Mouse (Mus musculus) liver, embryonic 13.5 days (tissue): ENCODE measurements around the gene Sphkap. TPM values are rescaled to one million over a fixed set of nuclear protein-coding genes. Genes with fewer than 3 reads are reported as not detected.

Source experiments
- ATAC-seq: fragments of 200-750 bp; cut with Nextera tagmentation; 2 replicates; pipeline ENCODE4 v1.8.0; 2017; ENCODE audit warnings: low read depth, mild to moderate bottlenecking, moderate number of reproducible peaks, moderate library complexity
- DNase-seq: peaks from one replicate; pipeline ENCODE4 v3.0.0; 2022
- H3K27ac ChIP-seq: fragments of 300-500 bp; sonication (generic); 2 replicates; pipeline ENCODE4 v1.5.1; 2015; ENCODE audit warnings: moderate library complexity, mild to moderate bottlenecking, inconsistent platforms
- H3K27me3 ChIP-seq: fragments of 300-500 bp; sonication (generic); 2 replicates; pipeline ENCODE4 v1.6.1; 2015; ENCODE audit warnings: mild to moderate bottlenecking, inconsistent platforms
- H3K36me3 ChIP-seq: fragments of 300-500 bp; sonication (generic); 2 replicates; pipeline ENCODE4 v1.6.1; 2015; ENCODE audit warnings: mild to moderate bottlenecking, inconsistent platforms
- H3K4me1 ChIP-seq: fragments of 300-500 bp; sonication (generic); replicated peaks from 2 replicates; pipeline ENCODE4 v1.6.1; 2015; ENCODE audit warnings: inconsistent platforms
- H3K4me2 ChIP-seq: fragments of 300-500 bp; sonication (generic); 2 replicates; pipeline ENCODE4 v1.6.1; 2015; ENCODE audit warnings: inconsistent platforms, mild to moderate bottlenecking, moderate library complexity
- H3K4me3 ChIP-seq: fragments of 300-500 bp; sonication (generic); replicated peaks from 2 replicates; pipeline ENCODE4 v1.5.1; 2015; ENCODE audit warnings: mild to moderate bottlenecking, inconsistent platforms
- H3K9ac ChIP-seq: fragments of 300-500 bp; sonication (generic); 2 replicates; pipeline ENCODE4 v1.6.1; 2015; ENCODE audit warnings: mild to moderate bottlenecking, inconsistent platforms
- H3K9me3 ChIP-seq: fragments of 300-500 bp; sonication (generic); replicated peaks from 2 replicates; pipeline ENCODE4 v1.6.1; 2016; ENCODE audit warnings: inconsistent platforms
- WGBS: fragments of 180-500 bp; shearing (Covaris S2); methylation state at CpG from one replicate; pipeline ENCODE4 v1.1.7; 2015; ENCODE audit not compliant: insufficient replicate concordance; 5-methylcytosine and 5-hydroxymethylcytosine counted together
- polyA plus RNA-seq: library from polyadenylated mRNA; unstranded; fragments of >200 nt; fragmentation: Nextera tagmentation; extraction: Ambion mirVana; gene quantifications from 2 replicates; pipeline ENCODE4 v1.2.1, GENCODE M21; 2015

Sphkap gene
- 0.05 and 0.08 TPM in 2 replicates for polyA plus RNA-seq

- Histone ChIP-seq H3K4me2 (peak within 1 kb of the TSS; percentile 40), H3K27ac (no peak within 1 kb of the TSS), H3K9me3 (no peaks in the 10 kb centered on the region), H3K4me1 (no peaks in the 10 kb centered on the region), H3K36me3 (no peaks in the 10 kb centered on the region), H3K9ac (no peak within 1 kb of the TSS), H3K27me3 (0 out of 2 replicates have a peak, but pooled peaks cover 4% of the 10 kb centered on the region), H3K4me3 (0 out of 2 replicates have a peak within 1 kb of the TSS, but pooled peaks have one; percentile 10)
- DNase-seq = no peak
- WGBS = 3% methylated on average over 16 of the region's 16 CpGs
- ATAC-seq = no peak
Observed at GRCm38 (mm10) chr1:83408021-83408464, at the start of gene Sphkap. Gene Sphkap, minus strand, starts transcription at chr1:83408200.

- WGBS = 67% methylated on average over 5 of the region's 5 CpGs
- no peak overlapping the region for H3K9ac ChIP-seq
- no peak overlapping the region for H3K4me2 ChIP-seq
- no peaks in the 10 kb centered on the region for H3K4me1 ChIP-seq
- no peak overlapping the region for H3K27ac ChIP-seq
- H3K9me3 ChIP-seq = no peaks in the 10 kb centered on the region
- H3K4me3 ChIP-seq = no peak overlapping the region
- DNase-seq = no peak
- no peaks in the 10 kb centered on the region for H3K27me3 ChIP-seq
- ATAC-seq = no peak
- no peaks in the 10 kb centered on the region for H3K36me3 ChIP-seq
Observed at GRCm38 (mm10) chr1:83451291-83451690, 43.3 kb upstream of the Sphkap start.

- H3K4me3 ChIP-seq = no peak overlapping the region
- H3K4me2 ChIP-seq = no peak overlapping the region
- no peaks in the 10 kb centered on the region for H3K27me3 ChIP-seq
- no peak overlapping the region for H3K27ac ChIP-seq
- no peak for ATAC-seq
- H3K4me1 ChIP-seq = no peaks in the 10 kb centered on the region
- no peaks in the 10 kb centered on the region for H3K36me3 ChIP-seq
- H3K9ac ChIP-seq = no peak overlapping the region
- 94% methylated on average over 2 of the region's 2 CpGs for WGBS
- DNase-seq = no peak
- no peaks in the 10 kb centered on the region for H3K9me3 ChIP-seq
Observed at GRCm38 (mm10) chr1:83440422-83440821, 32.4 kb upstream of the Sphkap start.

DNA sequence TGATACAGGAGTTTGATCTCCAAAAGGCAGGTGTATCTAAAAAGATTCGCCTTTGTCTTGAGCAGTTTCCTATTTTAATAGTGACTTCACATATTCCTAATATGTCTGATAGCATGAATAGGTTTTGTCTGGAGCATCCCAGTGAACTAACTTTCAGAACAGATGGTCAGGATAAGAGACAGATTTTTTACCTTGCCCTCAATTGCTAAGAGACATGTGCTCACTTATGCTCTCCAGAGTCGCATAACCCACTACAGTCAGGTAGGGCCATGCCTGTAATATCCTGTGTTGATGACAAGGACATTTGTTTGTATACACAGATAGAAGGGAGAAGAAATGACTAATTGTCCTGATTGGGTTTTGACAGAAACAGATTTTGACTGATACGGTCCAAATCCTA, 25.9 kb upstream of the Sphkap start:
- H3K27ac ChIP-seq = no peak overlapping the region
- no peak for DNase-seq

GRCm38 (mm10) chr1:83429866-83430265, 21.9 kb upstream of the Sphkap start:
- no peaks in the 10 kb centered on the region for H3K36me3 ChIP-seq
- H3K4me3 ChIP-seq = no peak overlapping the region
- H3K4me1 ChIP-seq = no peaks in the 10 kb centered on the region
- no peak for DNase-seq
- H3K27me3 ChIP-seq = no peaks in the 10 kb centered on the region
- no peak overlapping the region for H3K27ac ChIP-seq
- no peaks in the 10 kb centered on the region for H3K9me3 ChIP-seq
- no peak for ATAC-seq
- H3K9ac ChIP-seq = no peak overlapping the region
- no peak overlapping the region for H3K4me2 ChIP-seq

More for the DNA sequence above, 25.9 kb upstream of the Sphkap start:
- H3K4me3 ChIP-seq = no peak overlapping the region
- H3K4me2 ChIP-seq = no peak overlapping the region
- WGBS = 78% methylated on average over 3 of the region's 3 CpGs
- H3K4me1 ChIP-seq = no peaks in the 10 kb centered on the region
- no peaks in the 10 kb centered on the region for H3K9me3 ChIP-seq
- ATAC-seq = no peak
- H3K27me3 ChIP-seq = no peaks in the 10 kb centered on the region
- no peak overlapping the region for H3K9ac ChIP-seq
- H3K36me3 ChIP-seq = no peaks in the 10 kb centered on the region

- ATAC-seq (no peak), DNase-seq (no peak)
- 0 out of 2 replicates have a peak overlapping the region, but pooled peaks have one; percentile 10 for H3K4me3 ChIP-seq
Observed at GRCm38 (mm10) chr1:83407616-83408015, 384 bp downstream of the Sphkap start.

GRCm38 (mm10) chr1:83406882-83407549, 984 bp downstream of the Sphkap start:
- H3K4me2 ChIP-seq = no peak overlapping the region
- H3K27ac ChIP-seq = no peak overlapping the region

More at GRCm38 (mm10) chr1:83407616-83408015, 384 bp downstream of the Sphkap start:
- Histone ChIP-seq H3K36me3 (no peaks in the 10 kb centered on the region), H3K4me2 (peak overlapping the region; percentile 40), H3K4me1 (no peaks in the 10 kb centered on the region), H3K9me3 (no peaks in the 10 kb centered on the region), H3K27ac (no peak overlapping the region), H3K9ac (no peak overlapping the region), H3K27me3 (0 out of 2 replicates have a peak, but pooled peaks cover 4% of the 10 kb centered on the region)
- 5% methylated on average over 11 of the region's 11 CpGs for WGBS

GRCm38 (mm10) chr1:83401079-83401478, 6.9 kb downstream of the Sphkap start:
- H3K9ac ChIP-seq = no peak overlapping the region
- 71% methylated on average over 1 of the region's 1 CpGs for WGBS
- ATAC-seq (no peak), DNase-seq (no peak)
- no peaks in the 10 kb centered on the region for H3K4me1 ChIP-seq
- no peaks in the 10 kb centered on the region for H3K27me3 ChIP-seq
- H3K4me3 ChIP-seq = no peak overlapping the region
- no peak overlapping the region for H3K27ac ChIP-seq
- H3K4me2 ChIP-seq = no peak overlapping the region
- no peaks in the 10 kb centered on the region for H3K36me3 ChIP-seq
- H3K9me3 ChIP-seq = no peaks in the 10 kb centered on the region

More at GRCm38 (mm10) chr1:83406882-83407549, 984 bp downstream of the Sphkap start:
- Histone ChIP-seq H3K4me3 (no peak overlapping the region), H3K27me3 (0 out of 2 replicates have a peak, but pooled peaks cover 4% of the 10 kb centered on the region), H3K4me1 (no peaks in the 10 kb centered on the region), H3K9ac (no peak overlapping the region), H3K9me3 (no peaks in the 10 kb centered on the region), H3K36me3 (no peaks in the 10 kb centered on the region)
- DNase-seq = no peak
- WGBS = 5% methylated on average over 8 of the region's 8 CpGs
- no peak for ATAC-seq

DNA sequence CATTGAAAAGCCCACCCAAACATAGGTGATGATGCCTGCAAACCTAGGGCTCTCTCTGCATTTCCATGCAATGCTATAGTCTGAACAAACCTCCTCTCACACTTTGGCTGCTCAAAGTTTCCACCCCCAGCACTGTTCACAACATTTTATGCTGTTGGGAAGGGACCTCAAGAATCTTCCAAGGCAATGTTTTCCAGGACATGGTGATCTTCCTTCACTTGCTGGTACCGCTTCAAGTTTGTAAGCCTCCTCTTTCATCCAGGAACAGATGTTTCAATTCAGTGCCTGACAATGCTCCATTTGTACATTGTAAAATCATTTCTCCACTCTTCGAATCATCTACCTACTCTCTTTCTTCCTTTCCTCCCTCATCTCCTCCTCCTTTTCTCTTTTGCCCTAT, 11.7 kb downstream of the Sphkap start:
- 70% methylated on average over 2 of the region's 2 CpGs for WGBS

DNA sequence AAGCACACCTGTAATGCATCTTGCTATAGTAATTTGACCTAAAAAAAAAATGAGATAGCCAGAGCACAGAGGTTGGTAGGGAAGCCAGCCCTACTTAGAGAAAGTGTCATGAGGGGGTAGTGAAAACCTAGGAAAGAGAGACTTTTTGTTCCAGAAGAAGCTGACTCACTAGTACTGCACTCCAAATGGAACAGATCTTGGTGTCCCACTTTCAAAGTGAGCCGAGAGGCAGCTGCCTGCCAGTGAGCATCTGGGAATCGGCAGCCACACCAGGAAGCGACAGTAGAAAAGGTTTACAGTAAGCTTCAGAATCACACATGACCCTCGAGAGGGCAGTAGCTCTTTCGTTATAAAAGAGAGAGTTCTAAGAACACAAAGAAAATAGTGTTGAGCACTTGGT, 12.4 kb downstream of the Sphkap start:
- H3K36me3 ChIP-seq = no peaks in the 10 kb centered on the region
- whole genome bisulfite sequencing = 53% methylated on average over 5 of the region's 5 CpGs
- H3K4me2 ChIP-seq = no peak overlapping the region
- DNase-seq (no peak), ATAC-seq (no peak)
- no peak overlapping the region for H3K4me3 ChIP-seq
- no peak overlapping the region for H3K27ac ChIP-seq
- no peaks in the 10 kb centered on the region for H3K27me3 ChIP-seq
- no peaks in the 10 kb centered on the region for H3K9me3 ChIP-seq
- no peaks in the 10 kb centered on the region for H3K4me1 ChIP-seq
- no peak overlapping the region for H3K9ac ChIP-seq

More for the DNA sequence above, 11.7 kb downstream of the Sphkap start:
- H3K4me2 ChIP-seq = no peak overlapping the region
- ATAC-seq = no peak
- no peak for DNase-seq
- H3K27ac ChIP-seq = no peak overlapping the region
- no peak overlapping the region for H3K4me3 ChIP-seq
- H3K4me1 ChIP-seq = no peaks in the 10 kb centered on the region
- no peak overlapping the region for H3K9ac ChIP-seq
- H3K27me3 ChIP-seq = no peaks in the 10 kb centered on the region
- no peaks in the 10 kb centered on the region for H3K36me3 ChIP-seq
- H3K9me3 ChIP-seq = no peaks in the 10 kb centered on the region

DNA sequence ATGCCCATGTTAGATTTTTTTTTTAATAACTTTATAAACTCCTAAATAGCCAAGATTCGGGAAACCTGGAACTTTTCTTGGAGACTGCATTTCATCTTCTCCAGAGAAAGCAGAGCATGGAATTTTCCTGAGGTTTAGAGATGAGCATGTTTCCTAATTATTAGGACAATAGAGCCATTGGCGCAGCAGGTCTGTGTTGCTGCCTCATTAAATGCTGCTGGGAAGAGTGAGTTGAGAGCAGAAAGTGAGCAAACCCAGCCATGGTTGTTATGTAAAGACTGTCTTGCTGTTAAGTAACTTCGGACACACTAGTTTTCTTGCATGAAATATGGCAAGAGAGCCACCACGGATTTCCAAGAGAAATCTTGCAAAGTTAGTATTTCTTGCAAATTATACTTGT, 18.6 kb downstream of the Sphkap start:
- H3K4me2 ChIP-seq = no peak overlapping the region
- WGBS = 50% methylated on average over 4 of the region's 4 CpGs
- H3K27me3 ChIP-seq = no peaks in the 10 kb centered on the region
- H3K9ac ChIP-seq = no peak overlapping the region
- no peak overlapping the region for H3K4me3 ChIP-seq
- no peaks in the 10 kb centered on the region for H3K9me3 ChIP-seq
- DNase-seq = no peak
- ATAC-seq = no peak
- no peaks in the 10 kb centered on the region for H3K36me3 ChIP-seq
- no peak overlapping the region for H3K27ac ChIP-seq
- H3K4me1 ChIP-seq = no peaks in the 10 kb centered on the region

DNA sequence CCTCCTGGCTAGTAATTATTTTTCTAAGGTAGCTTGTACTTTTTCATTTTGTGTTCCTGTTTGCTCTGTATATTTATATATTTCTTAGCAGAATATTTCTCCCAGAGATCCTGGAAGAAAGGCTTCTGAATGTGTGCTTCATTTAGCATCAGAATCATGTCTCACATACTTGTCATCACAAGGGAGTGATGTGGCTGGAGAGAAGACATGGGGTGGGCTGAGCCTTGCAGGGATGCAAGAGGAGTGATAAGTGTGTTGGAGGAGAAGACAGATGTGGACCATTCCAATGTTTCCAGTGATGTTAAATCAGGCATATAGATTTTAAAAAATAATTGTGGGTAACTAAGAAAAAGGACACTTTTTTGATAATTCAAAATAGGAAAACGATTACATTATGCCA, 30.6 kb downstream of the Sphkap start:
- 43% methylated on average over 1 of the region's 1 CpGs for WGBS
- Histone ChIP-seq H3K36me3 (no peaks in the 10 kb centered on the region), H3K9me3 (no peaks in the 10 kb centered on the region), H3K4me1 (no peaks in the 10 kb centered on the region), H3K4me2 (no peak overlapping the region), H3K4me3 (no peak overlapping the region), H3K27me3 (no peaks in the 10 kb centered on the region), H3K27ac (no peak overlapping the region), H3K9ac (no peak overlapping the region)
- no peak for DNase-seq
- ATAC-seq = no peak
